Mouse (Mus musculus) adrenal gland, postnatal 10 days (tissue): ENCODE measurements around the gene Cryba1. TPM values are rescaled to one million over a fixed set of nuclear protein-coding genes. Genes with fewer than 3 reads are reported as not detected.

Experiments used
- DNase-seq: peaks from one replicate; pipeline ENCODE4 v3.0.0; 2021; ENCODE audit warnings: mixed read lengths
- total RNA-seq, 2 experiments: library from RNA; stranded (reverse); gene quantifications; 2 replicates each; pipeline ENCODE4 v1.2.3; 2021

The Cryba1 gene
- total RNA-seq, 2 experiments from 2014 or later = not detected

GRCm38 (mm10) chr11:77713736-77714135 lies 11.3 kb downstream of the Cryba1 start:
- no peak for DNase-seq

GRCm38 (mm10) chr11:77709039-77709438 lies 16.0 kb downstream of the Cryba1 start:
- DNase-seq = no peak

GRCm38 (mm10) chr11:77705920-77706319 lies 19.2 kb downstream of the Cryba1 start:
- DNase-seq = no peak

DNA sequence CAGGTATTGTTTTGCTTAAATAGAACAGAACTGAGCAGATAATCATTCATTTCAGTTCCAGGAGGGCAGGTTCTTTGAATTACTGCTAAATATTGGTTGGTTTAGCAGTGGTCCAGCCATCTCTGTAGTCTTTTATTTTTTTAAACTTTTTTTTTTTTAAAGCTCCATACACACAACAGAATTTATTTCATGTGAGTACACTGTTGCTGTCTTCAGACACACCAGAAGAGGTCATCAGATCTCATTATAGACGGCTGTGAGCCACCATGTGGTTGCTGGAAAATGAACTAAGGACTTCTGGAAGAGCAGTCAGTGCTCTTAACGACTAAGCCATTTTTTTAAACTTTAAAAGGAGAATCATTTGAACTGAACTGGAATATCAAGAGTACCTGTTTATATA lies 27.9 kb downstream of the Cryba1 start:
- no peak for DNase-seq

DNA sequence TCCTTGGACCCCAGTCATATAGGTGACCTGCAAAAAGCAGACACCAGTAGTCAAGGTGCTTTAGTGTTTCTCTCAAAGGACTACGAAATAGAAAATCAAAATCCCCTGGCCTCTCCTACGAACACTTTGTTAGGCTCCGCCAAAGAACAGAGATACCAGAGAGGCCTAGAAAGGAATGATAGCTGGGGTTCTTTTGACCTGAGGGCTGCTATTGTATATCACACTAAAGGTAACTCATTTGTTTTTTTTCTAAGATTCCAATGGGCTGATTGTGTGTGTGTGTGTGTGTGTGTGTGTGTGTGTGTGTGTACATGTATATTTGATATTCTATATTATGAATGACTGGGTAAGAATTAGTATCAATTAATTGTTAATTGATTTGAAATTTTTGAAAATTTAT lies 32.1 kb downstream of the Cryba1 start:
- DNase-seq = no peak

DNA sequence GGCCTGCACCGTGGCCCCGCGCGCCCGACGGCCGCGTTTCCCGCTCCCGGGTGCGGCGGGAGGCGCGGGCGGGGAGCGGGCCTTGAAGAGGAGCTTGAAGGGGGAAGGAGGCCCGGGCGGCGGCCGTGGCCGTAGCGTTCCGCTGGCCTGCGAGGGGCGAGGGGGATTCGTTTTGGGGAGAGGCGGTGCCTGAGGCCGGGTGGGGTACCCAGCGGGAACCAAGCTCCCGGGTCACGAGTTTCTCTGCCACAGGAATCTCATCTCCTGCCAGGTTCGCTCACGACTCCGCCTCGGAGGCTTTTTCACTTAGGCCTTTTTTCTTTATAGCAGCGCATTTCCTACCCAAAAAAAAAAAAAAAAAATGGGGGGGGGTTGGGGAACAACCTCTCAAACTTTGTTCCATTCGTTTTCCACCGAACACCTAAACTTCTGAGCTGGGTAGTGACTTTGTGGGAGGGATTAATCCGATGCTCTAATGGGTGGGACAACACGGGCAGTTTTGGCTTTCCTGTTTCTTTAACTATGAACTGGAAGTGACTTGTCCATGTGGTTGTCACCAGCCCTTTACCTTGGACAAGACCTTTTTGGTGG lies 37.4 kb downstream of the Cryba1 start:
- peak; percentile 58 for DNase-seq

DNA sequence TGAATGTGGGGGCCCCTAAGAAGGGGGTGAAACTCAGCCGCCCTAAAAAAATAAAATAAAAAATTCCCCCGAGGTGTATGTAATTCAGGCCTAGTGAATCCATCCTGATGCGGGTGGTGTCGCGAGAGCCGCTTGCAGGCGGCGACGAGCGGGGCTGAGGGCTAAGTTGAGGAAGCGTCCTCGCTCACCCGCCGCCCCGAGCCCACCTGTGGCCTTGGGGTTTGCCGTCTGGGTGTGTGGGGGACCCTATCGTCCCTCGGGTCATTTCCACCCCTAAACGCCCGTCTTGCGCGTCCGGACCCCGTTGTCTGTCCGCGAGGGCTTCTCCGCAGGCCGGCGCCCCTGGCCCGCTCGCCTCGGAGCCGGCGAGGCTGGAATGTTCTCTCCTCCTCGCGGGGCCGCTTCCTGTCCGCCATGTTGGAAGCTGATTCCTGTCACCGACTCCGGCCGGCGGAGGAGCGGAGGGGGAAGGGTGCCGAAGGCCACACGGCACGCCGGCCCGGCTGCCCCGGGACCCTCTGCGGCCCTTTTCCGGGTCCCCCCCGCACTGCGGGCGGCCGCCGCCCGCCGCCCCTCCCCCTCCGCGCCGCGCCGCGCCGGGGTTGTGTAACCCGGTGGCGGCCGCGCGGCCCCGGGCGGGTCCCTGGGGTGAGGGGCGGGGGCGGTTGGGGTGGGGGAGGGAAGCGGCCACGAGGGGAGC lies 38.1 kb downstream of the Cryba1 start:
- peak; percentile 77 for DNase-seq

- peak; percentile 66 for DNase-seq
Measured at GRCm38 (mm10) chr11:77686346-77686840, 38.7 kb downstream of the Cryba1 start.

GRCm38 (mm10) chr11:77685383-77686265 lies 39.5 kb downstream of the Cryba1 start, which contains the start of gene Nufip2:
TSS of gene Nufip2 (plus strand) at chr11:77686155.
- peak; percentile 99 for DNase-seq

DNA sequence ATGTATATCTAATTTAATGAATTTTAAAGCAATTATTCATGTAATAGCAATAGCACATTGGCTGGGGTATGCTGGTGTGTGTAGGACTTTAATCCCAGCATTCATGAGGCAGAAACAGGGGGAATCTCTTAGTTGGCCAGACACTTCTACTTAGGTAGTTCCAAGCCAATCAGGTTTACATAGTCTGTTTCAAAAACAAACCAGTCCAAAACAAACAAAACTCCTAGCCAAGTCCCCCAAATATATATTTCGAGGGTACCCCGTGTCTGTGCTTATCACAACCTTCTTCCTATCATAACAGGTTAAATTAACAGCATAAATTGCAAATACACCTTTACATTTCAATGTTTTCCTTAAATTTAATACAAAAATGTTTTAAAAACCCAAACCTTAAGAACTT lies 40.2 kb downstream of the Cryba1 start:
- DNase-seq = no peak

DNA sequence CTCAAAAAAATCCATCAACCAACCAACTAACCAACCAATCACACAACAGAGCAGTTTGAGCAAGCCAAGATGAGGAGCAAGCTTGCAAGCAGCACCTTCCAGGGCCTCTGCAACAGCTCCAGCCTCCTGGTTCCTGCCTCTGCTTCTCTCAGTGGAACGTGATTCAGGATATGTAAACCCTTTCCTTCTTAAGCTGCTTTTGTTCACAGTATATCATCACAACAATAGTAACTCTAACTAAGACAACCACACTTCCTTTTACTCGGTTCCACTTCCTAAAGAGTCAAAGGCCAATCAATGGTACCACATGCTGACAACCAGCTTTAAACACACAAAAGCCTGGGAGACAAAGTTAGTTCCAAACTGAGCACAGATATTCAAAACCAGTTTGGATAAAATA lies 45.1 kb downstream of the Cryba1 start:
- DNase-seq = no peak

GRCm38 (mm10) chr11:77673428-77673991 lies 51.6 kb downstream of the Cryba1 start:
- no peak for DNase-seq

- no peak for DNase-seq
Measured at GRCm38 (mm10) chr11:77672746-77673145, 52.3 kb downstream of the Cryba1 start.

Other genes with a start within 250 kb of the Cryba1 start
- gene Ankrd13b, start 235.6 kb downstream of the Cryba1 start, total RNA-seq = 10 to 100 TPM in 1 of 2 experiments, 1 to 10 TPM in 1; 8.3 to 13.4 TPM
- gene Git1, start 231.7 kb downstream of the Cryba1 start, total RNA-seq = 10 to 100 TPM; 49.7 to 57.8 TPM
- 10 to 100 TPM; 26.1 to 27.5 TPM for gene Abhd15, start 210.2 kb downstream of the Cryba1 start, total RNA-seq
- gene Trp53i13, start 209.3 kb downstream of the Cryba1 start, total RNA-seq = 10 to 100 TPM; 12.9 to 13.2 TPM
- gene Gm10392, start 206.1 kb downstream of the Cryba1 start, total RNA-seq = not detected
- 10 to 100 TPM; 45.4 to 52.4 TPM for gene Taok1, start 117.5 kb downstream of the Cryba1 start, total RNA-seq
- 10 to 100 TPM; 66.1 to 69.1 TPM for gene Nufip2, start 39.1 kb downstream of the Cryba1 start, total RNA-seq
- gene Myo18a, start 38.0 kb upstream of the Cryba1 start, total RNA-seq = 10 to 100 TPM; 53.9 to 80.1 TPM
- gene Gm10277, start 62.5 kb upstream of the Cryba1 start, total RNA-seq = not detected
- 10 to 100 TPM; 14.0 to 25.8 TPM for gene Pipox, start 168.8 kb upstream of the Cryba1 start, total RNA-seq
- 1 to 10 TPM; 2.5 to 3.6 TPM for gene Sez6, start 205.5 kb upstream of the Cryba1 start, total RNA-seq